Mouse (Mus musculus) erythroblast, embryonic 14.5 days (primary cell): ENCODE measurements around the gene Plekha7.

Experiments used
- GATA1 ChIP-seq: IDR thresholded peaks from 2 replicates; pipeline ENCODE4 v1.6.1; 2012; ENCODE audit warnings: low read length, inconsistent platforms, mixed read lengths
- TAL1 ChIP-seq: IDR thresholded peaks from 3 replicates; pipeline ENCODE4 v1.6.1; 2012; ENCODE audit warnings: low read length, inconsistent platforms, mixed read lengths

GRCm38 (mm10) chr7:116181444-116181946 is 126.7 kb downstream of the Plekha7 start:
- TF ChIP-seq TAL1 (no peak), GATA1 (no peak)
